10 mouse cellular contexts compared by ENCODE assay signal in the genomic region with DNA sequence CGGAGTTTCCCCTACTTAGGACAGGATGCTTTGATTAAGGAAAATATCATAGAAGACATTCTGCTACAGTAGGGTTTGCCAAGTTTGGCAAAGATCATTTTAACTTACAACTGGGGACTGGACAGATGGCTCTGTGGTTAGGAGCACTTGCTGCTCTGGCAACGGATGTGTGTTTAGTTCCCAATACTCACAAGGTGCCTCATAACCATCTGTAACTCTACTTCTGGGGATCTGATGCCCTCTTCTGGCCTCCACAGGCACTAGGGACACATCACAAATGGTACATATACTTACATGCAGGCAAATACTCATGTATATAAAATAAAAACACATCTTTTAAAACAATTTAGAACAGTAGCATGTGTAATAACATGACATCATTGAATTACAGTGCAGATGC. TPM values are rescaled to one million over a fixed set of nuclear protein-coding genes. Genes with fewer than 3 reads are reported as not detected.
DNase-seq lines count a peak whose midpoint lies in the region; ATAC-seq lines count a peak whose summit lies in the region.
"Had no signal": no experiment of that assay in that cellular context is flagged by ENCODE, and none has a peak within 500 bp of the region (broad histone marks: within the 10 kb centered on the region; RNA-seq: fewer than 3 reads in every experiment).

No protein-coding gene starts in this region.

- H3K4me2 ChIP-seq in neural tube, embryonic 11.5 days (ENCODE audit: low read depth), result no peak overlapping the region

- no peak for DNase-seq in frontal cortex, postnatal 10 days (ENCODE audit: low spot score in 2 of 2)
- DNase-seq in neural tube, embryonic 11.5 days (ENCODE audit: low spot score), result peak; percentile 16
- no peak for DNase-seq in neural tube, embryonic 10.5 days (ENCODE audit: extremely low spot score, low spot score)
- DNase-seq in cerebellum, postnatal 36 days, result peak; percentile 53 to 61
- peak; percentile 65 for DNase-seq in kidney, postnatal 36 days
- peak; percentile 25 for DNase-seq in right cerebral cortex, postnatal 4 days
- DNase-seq in natural killer cell, adult 2 months (ENCODE audit: low spot score in 2 of 2), result no peak

- WGBS in neural tube, embryonic 11.5 days, result 55% methylated on average over 2 of the region's 2 CpGs

- H3K9ac ChIP-seq in neural tube, embryonic 11.5 days (ENCODE audit: low read length), result no peak overlapping the region

- no peak overlapping the region for H3K4me3 ChIP-seq in neural tube, embryonic 11.5 days (ENCODE audit: low read depth, low read length)

- no peak overlapping the region for H3K27ac ChIP-seq in neural tube, embryonic 11.5 days (ENCODE audit: low read depth, low read length)

- peak; percentile 64; the same call in 1 of the 2 replicates for ATAC-seq in frontal cortex, adult (ENCODE audit: low TSS enrichment)
- no peak for ATAC-seq in neural tube, embryonic 11.5 days (ENCODE audit: insufficient read depth, low FRiP score, low TSS enrichment)

- no peaks in the 10 kb centered on the region for H3K9me3 ChIP-seq in neural tube, embryonic 11.5 days (ENCODE audit: control insufficient read depth, low read length)

- H3K27me3 ChIP-seq in neural tube, embryonic 11.5 days (ENCODE audit: control insufficient read depth, insufficient read depth, low read length), result no peaks in the 10 kb centered on the region

- H3K4me1 ChIP-seq in neural tube, embryonic 11.5 days (ENCODE audit: control insufficient read depth, insufficient read depth, low read length), result no peaks in the 10 kb centered on the region

- no peaks in the 10 kb centered on the region for H3K36me3 ChIP-seq in neural tube, embryonic 11.5 days (ENCODE audit: control insufficient read depth, insufficient read depth, low read length)

RNA-seq across cellular contexts. Expression of a gene that starts 3.9 kb away (rescaled TPM):
- not detected in 2 replicates for polyA plus RNA-seq in neural tube, embryonic 11.5 days (2014; fragmentation: Nextera tagmentation; extraction: Ambion mirVana)
- polyA plus RNA-seq: large intestine, adult 2 months; neural tube, embryonic 14.5 days had no signal

RNA-seq across cellular contexts. Expression of a gene that starts 36.0 kb away (rescaled TPM):
- 3.2 and 3.4 TPM in 2 replicates for polyA plus RNA-seq in neural tube, embryonic 11.5 days (2014; fragmentation: Nextera tagmentation; extraction: Ambion mirVana)

RNA-seq across cellular contexts. Expression of a gene that starts 53.0 kb away (rescaled TPM):
- 19.3 and 21.9 TPM in 2 replicates for polyA plus RNA-seq in neural tube, embryonic 11.5 days (2014; fragmentation: Nextera tagmentation; extraction: Ambion mirVana)

RNA-seq across cellular contexts. Expression of a gene that starts 59.6 kb away (rescaled TPM):
- 1.3 and 1.5 TPM in 2 replicates for polyA plus RNA-seq in neural tube, embryonic 11.5 days (2014; fragmentation: Nextera tagmentation; extraction: Ambion mirVana)

Comparison
In these comparisons a context has a peak if more than half of its experiments do, and no peak if none do; other contexts are left out.
1. DNase-seq: peak in neural tube, embryonic 11.5 days (single experiment), cerebellum, postnatal 36 days (2 of 2), kidney, postnatal 36 days (2 of 2) and right cerebral cortex, postnatal 4 days (single experiment); none in frontal cortex, postnatal 10 days (0 of 2), neural tube, embryonic 10.5 days (single experiment) and natural killer cell, adult 2 months (0 of 2).